27 mouse cellular contexts compared by ENCODE assay signal in genomic region chr14:77668096-77668495, GRCm38 (mm10).
DNase-seq lines count a peak whose midpoint lies in the region; ATAC-seq and TF ChIP-seq lines count a peak whose summit lies in the region.
"Had no signal": no experiment of that assay in that cellular context is flagged by ENCODE, and none has a peak within 500 bp of the region (broad histone marks: within the 10 kb centered on the region; RNA-seq: fewer than 3 reads in every experiment).

No protein-coding gene starts in this region.

- 39% methylated on average over 3 of the region's 3 CpGs for WGBS in forebrain, embryonic 12.5 days
- WGBS in forebrain, embryonic 10.5 days, result 79% methylated on average over 3 of the region's 3 CpGs
- WGBS in forebrain, embryonic 14.5 days, result 24% methylated on average over 3 of the region's 3 CpGs
- WGBS in forebrain, postnatal 0 days, result 25% methylated on average over 3 of the region's 3 CpGs
- whole genome bisulfite sequencing in hindbrain, embryonic 13.5 days, result 26% methylated on average over 3 of the region's 3 CpGs
- 36% methylated on average over 3 of the region's 3 CpGs for WGBS in hindbrain, embryonic 14.5 days

- no peaks in the 10 kb centered on the region for H3K27me3 ChIP-seq in forebrain, embryonic 12.5 days
- H3K27me3 ChIP-seq in forebrain, embryonic 10.5 days (ENCODE audit: poor library complexity, severe bottlenecking), result no peaks in the 10 kb centered on the region
- H3K27me3 ChIP-seq in forebrain, embryonic 14.5 days (replicated peaks; ENCODE audit: control insufficient read depth, insufficient read depth, low read length), result no peaks in the 10 kb centered on the region
- H3K27me3 ChIP-seq in forebrain, postnatal 0 days (ENCODE audit: insufficient read depth, low read length), result no peaks in the 10 kb centered on the region
- no peaks in the 10 kb centered on the region for H3K27me3 ChIP-seq in hindbrain, embryonic 13.5 days
- no peaks in the 10 kb centered on the region for H3K27me3 ChIP-seq in hindbrain, embryonic 14.5 days (ENCODE audit: control insufficient read depth, insufficient read depth, low read length)
- H3K27me3 ChIP-seq: CH12.LX; embryonic facial prominence, embryonic 13.5 days; embryonic facial prominence, embryonic 15.5 days; Patski had no signal

- no peaks in the 10 kb centered on the region for H3K36me3 ChIP-seq in forebrain, embryonic 12.5 days (replicated peaks)
- no peaks in the 10 kb centered on the region for H3K36me3 ChIP-seq in forebrain, embryonic 10.5 days (replicated peaks)
- H3K36me3 ChIP-seq in forebrain, embryonic 14.5 days (ENCODE audit: control insufficient read depth, insufficient read depth, low read length), result 0 out of 2 replicates have a peak, but pooled peaks cover 3% of the 10 kb centered on the region
- H3K36me3 ChIP-seq in forebrain, postnatal 0 days (ENCODE audit: insufficient read depth), result peaks cover 16% of the 10 kb centered on the region; the same call in 1 of the 2 replicates
- H3K36me3 ChIP-seq in hindbrain, embryonic 13.5 days, result no peaks in the 10 kb centered on the region; the same call in 1 of the 2 replicates
- H3K36me3 ChIP-seq in hindbrain, embryonic 14.5 days (replicated peaks; ENCODE audit: control insufficient read depth, insufficient read depth), result 0 out of 2 replicates have a peak, but pooled peaks cover 6% of the 10 kb centered on the region
- H3K36me3 ChIP-seq: embryonic facial prominence, embryonic 13.5 days; embryonic facial prominence, embryonic 15.5 days; G1E had no signal

- no peak for DNase-seq in forebrain, embryonic 10.5 days (ENCODE audit: extremely low spot score, low spot score)
- peak; percentile 44 for DNase-seq in forebrain, embryonic 14.5 days (ENCODE audit: low spot score)
- no peak for DNase-seq in forebrain, postnatal 0 days
- peak; percentile 61 for DNase-seq in heart, adult 11 months
- DNase-seq in heart, adult 8-10 months (ENCODE audit: low spot score), result no peak
- no peak for DNase-seq in hindbrain, embryonic 14.5 days (ENCODE audit: low spot score)
- DNase-seq: adrenal gland, adult 8-10 months; adrenal gland, postnatal 14 days; adrenal gland, postnatal 36 days; B cell, adult 2 months; cerebellum, adult 11 months; cerebellum, adult 18-20 months; cerebellum, adult 8-10 months; cerebellum, adult 9-11 months; cerebellum, postnatal 14 days; cerebellum, postnatal 36 days; embryo, embryonic 11 days had no signal

- TF ChIP-seq CTCF in forebrain, postnatal 0 days (IDR thresholded peaks at IDR 0.05; ENCODE audit: low read depth), result no peak

- H3K4me2 ChIP-seq in forebrain, embryonic 12.5 days, result no peak overlapping the region
- H3K4me2 ChIP-seq in forebrain, embryonic 14.5 days (ENCODE audit: low read length), result no peak overlapping the region
- no peak overlapping the region for H3K4me2 ChIP-seq in forebrain, postnatal 0 days (ENCODE audit: low read depth)
- no peak overlapping the region for H3K4me2 ChIP-seq in hindbrain, embryonic 13.5 days
- no peak overlapping the region for H3K4me2 ChIP-seq in hindbrain, embryonic 14.5 days (replicated peaks)
- H3K4me2 ChIP-seq: embryonic facial prominence, embryonic 13.5 days; embryonic facial prominence, embryonic 15.5 days had no signal

- H3K4me3 ChIP-seq in forebrain, embryonic 12.5 days (replicated peaks), result no peak overlapping the region
- H3K4me3 ChIP-seq in forebrain, embryonic 10.5 days, result no peak overlapping the region
- no peak overlapping the region for H3K4me3 ChIP-seq in forebrain, embryonic 14.5 days (ENCODE audit: low read depth, low read length)
- H3K4me3 ChIP-seq in forebrain, postnatal 0 days (ENCODE audit: low read depth, low read length), result no peak overlapping the region
- H3K4me3 ChIP-seq in hindbrain, embryonic 13.5 days, result no peak overlapping the region
- no peak overlapping the region for H3K4me3 ChIP-seq in hindbrain, embryonic 14.5 days (replicated peaks; ENCODE audit: low read length)
- H3K4me3 ChIP-seq: embryonic facial prominence, embryonic 13.5 days; embryonic facial prominence, embryonic 15.5 days; erythroblast, embryonic 14.5 days had no signal

- H3K4me1 ChIP-seq in forebrain, embryonic 12.5 days, result peaks cover 30% of the 10 kb centered on the region
- H3K4me1 ChIP-seq in forebrain, embryonic 10.5 days, result peaks cover 48% of the 10 kb centered on the region
- H3K4me1 ChIP-seq in forebrain, embryonic 14.5 days (ENCODE audit: control insufficient read depth, insufficient read depth, low read length), result peaks cover 22% of the 10 kb centered on the region
- peaks cover 6% of the 10 kb centered on the region; the same call in 1 of the 2 replicates for H3K4me1 ChIP-seq in forebrain, postnatal 0 days (ENCODE audit: insufficient read depth)
- peaks cover 47% of the 10 kb centered on the region for H3K4me1 ChIP-seq in hindbrain, embryonic 13.5 days (replicated peaks)
- peaks cover 14% of the 10 kb centered on the region; the same call in 1 of the 2 replicates for H3K4me1 ChIP-seq in hindbrain, embryonic 14.5 days (replicated peaks; ENCODE audit: control insufficient read depth, insufficient read depth, low read length)

- no peaks in the 10 kb centered on the region for H3K9me3 ChIP-seq in forebrain, embryonic 12.5 days
- no peaks in the 10 kb centered on the region for H3K9me3 ChIP-seq in forebrain, embryonic 10.5 days
- H3K9me3 ChIP-seq in forebrain, embryonic 14.5 days (replicated peaks; ENCODE audit: control insufficient read depth, low read length), result no peaks in the 10 kb centered on the region
- no peaks in the 10 kb centered on the region for H3K9me3 ChIP-seq in forebrain, postnatal 0 days (ENCODE audit: low read length)
- no peaks in the 10 kb centered on the region for H3K9me3 ChIP-seq in hindbrain, embryonic 13.5 days
- no peaks in the 10 kb centered on the region for H3K9me3 ChIP-seq in hindbrain, embryonic 14.5 days (ENCODE audit: control insufficient read depth, low read length)
- H3K9me3 ChIP-seq: embryonic facial prominence, embryonic 13.5 days; embryonic facial prominence, embryonic 15.5 days had no signal

- H3K27ac ChIP-seq in forebrain, embryonic 12.5 days, result 0 out of 2 replicates have a peak overlapping the region, but pooled peaks have one; percentile 38
- H3K27ac ChIP-seq in forebrain, embryonic 10.5 days, result no peak overlapping the region
- no peak overlapping the region; the same call in 1 of the 2 replicates for H3K27ac ChIP-seq in forebrain, embryonic 14.5 days (ENCODE audit: low read depth, low read length)
- H3K27ac ChIP-seq in forebrain, postnatal 0 days (ENCODE audit: low read depth, low read length), result no peak overlapping the region
- peak overlapping the region; percentile 56 for H3K27ac ChIP-seq in hindbrain, embryonic 13.5 days
- no peak overlapping the region for H3K27ac ChIP-seq in hindbrain, embryonic 14.5 days
- H3K27ac ChIP-seq: embryonic facial prominence, embryonic 13.5 days; embryonic facial prominence, embryonic 15.5 days had no signal

- H3K9ac ChIP-seq in forebrain, embryonic 12.5 days, result no peak overlapping the region
- H3K9ac ChIP-seq in forebrain, embryonic 14.5 days (ENCODE audit: low read length), result no peak overlapping the region
- H3K9ac ChIP-seq in forebrain, postnatal 0 days, result no peak overlapping the region
- H3K9ac ChIP-seq in hindbrain, embryonic 13.5 days, result no peak overlapping the region
- H3K9ac ChIP-seq in hindbrain, embryonic 14.5 days, result no peak overlapping the region
- H3K9ac ChIP-seq: embryonic facial prominence, embryonic 13.5 days; embryonic facial prominence, embryonic 15.5 days had no signal

- no peak for ATAC-seq in forebrain, embryonic 12.5 days (ENCODE audit: low FRiP score)
- 0 out of 2 replicates have a peak, but pooled peaks have one; percentile 22 for ATAC-seq in forebrain, embryonic 14.5 days
- ATAC-seq in forebrain, postnatal 0 days, result no peak
- no peak for ATAC-seq in hindbrain, embryonic 13.5 days (ENCODE audit: low FRiP score)
- no peak for ATAC-seq in hindbrain, embryonic 14.5 days (ENCODE audit: low FRiP score)
- ATAC-seq: activated CD4-positive, CD25-positive, alpha-beta regulatory T cell, adult 4 months; CD4-positive, CD25-positive, alpha-beta regulatory T cell, adult 4 months; Patski had no signal

Comparison
In these comparisons a context has a peak if more than half of its experiments do, and no peak if none do; other contexts are left out.
1. H3K27ac ChIP-seq: peak in forebrain, embryonic 12.5 days (single experiment) and hindbrain, embryonic 13.5 days (single experiment); none in forebrain, embryonic 10.5 days (single experiment), forebrain, embryonic 14.5 days (single experiment), forebrain, postnatal 0 days (single experiment) and hindbrain, embryonic 14.5 days (single experiment).
2. DNase-seq: peak in forebrain, embryonic 14.5 days (single experiment) and heart, adult 11 months (single experiment); none in forebrain, embryonic 10.5 days (single experiment), forebrain, postnatal 0 days (single experiment), heart, adult 8-10 months (single experiment) and hindbrain, embryonic 14.5 days (single experiment).